Mouse (Mus musculus) spleen, postnatal 10 days (tissue): ENCODE results near the gene Mpzl2.
"Not testable (repeated sequence)": the region's sequence is repeated elsewhere in the genome, so short reads cannot be mapped to it uniquely, and the experiment has no call there.

Experiments used
- DNase-seq, 2 experiments: peaks; one replicate each; pipeline ENCODE4 v3.0.0; 2021 to 2022; ENCODE audit warnings: low spot score in 2 of 2

The Mpzl2 gene

DNA sequence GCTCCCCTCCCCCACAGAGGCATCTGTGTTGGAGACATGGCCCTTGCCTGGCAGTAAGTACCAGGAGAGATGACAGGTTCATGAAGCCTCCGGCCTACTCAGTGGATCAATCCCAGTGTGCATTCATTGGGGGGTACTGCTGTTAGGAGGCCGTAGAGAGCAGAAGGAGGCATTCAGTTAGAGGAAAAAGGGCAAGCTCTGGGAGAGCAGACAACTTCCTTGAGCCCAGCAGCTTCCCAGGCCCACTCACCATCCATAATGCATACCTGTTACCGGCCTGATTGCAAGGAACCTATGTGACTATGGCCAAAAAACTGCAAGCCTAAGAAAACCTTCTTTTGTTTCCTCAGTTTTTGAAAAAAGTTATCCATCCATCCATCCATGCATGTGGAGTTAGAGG, 5.1 kb upstream of the Mpzl2 start:
- no peak for DNase-seq

DNA sequence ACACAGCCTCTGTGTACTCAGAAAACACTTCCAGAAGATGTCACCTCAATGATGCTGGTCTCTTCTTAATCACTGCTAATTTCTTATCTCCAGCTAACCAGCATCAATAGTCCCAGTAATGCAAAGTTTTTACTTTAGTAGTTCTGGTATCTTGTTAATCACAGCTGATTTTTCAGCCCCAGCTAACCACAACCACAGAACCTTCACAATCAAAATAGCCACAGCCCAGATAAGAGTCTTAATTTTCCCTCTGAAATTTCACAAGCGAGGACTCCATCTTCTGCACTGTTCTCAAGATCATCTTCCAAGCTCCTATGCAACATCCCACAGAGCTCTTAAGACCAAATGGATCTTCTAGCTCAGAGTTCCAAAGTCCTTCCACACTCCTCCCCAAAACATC, 1.8 kb upstream of the Mpzl2 start:
- DNase-seq: not testable (repeated sequence)

DNA sequence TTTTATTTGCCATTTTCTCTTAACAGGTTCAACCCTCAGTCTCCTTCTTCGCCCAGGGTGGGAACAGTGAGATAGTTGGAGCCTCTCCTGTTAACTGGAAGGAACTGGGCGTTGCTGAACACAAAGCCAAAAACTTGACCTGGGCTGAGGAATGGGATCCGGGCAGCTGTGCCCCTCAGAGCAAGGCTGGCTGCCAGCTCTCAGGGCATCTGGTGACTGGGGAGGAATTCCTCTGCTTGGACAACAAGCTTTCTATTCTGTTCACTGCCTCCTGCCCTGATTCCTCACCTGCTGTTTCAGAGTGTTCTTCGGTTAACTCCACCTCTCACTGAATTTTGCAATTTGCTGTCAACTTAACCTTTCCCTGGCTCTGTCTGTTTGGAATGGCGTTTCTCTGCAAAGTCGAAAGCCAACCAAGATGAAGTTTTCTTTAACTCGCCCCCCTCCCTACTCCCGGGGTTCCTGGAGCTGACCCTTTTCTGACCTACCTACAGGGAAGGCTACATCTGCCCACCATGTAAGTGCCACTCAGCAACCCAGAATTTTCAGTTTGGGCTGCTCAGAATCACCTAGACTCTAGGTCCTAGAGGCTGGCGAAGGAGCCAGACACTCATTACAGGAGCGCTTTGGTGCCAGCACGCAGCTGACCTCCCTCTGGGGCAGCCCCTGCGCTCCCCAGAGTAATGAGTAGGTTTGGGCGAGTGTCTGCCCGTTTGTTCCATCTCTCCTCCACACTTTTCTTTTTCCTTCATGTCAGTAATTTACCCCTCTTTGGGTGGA, 657 bp downstream of the Mpzl2 start:
- no peak for DNase-seq

DNA sequence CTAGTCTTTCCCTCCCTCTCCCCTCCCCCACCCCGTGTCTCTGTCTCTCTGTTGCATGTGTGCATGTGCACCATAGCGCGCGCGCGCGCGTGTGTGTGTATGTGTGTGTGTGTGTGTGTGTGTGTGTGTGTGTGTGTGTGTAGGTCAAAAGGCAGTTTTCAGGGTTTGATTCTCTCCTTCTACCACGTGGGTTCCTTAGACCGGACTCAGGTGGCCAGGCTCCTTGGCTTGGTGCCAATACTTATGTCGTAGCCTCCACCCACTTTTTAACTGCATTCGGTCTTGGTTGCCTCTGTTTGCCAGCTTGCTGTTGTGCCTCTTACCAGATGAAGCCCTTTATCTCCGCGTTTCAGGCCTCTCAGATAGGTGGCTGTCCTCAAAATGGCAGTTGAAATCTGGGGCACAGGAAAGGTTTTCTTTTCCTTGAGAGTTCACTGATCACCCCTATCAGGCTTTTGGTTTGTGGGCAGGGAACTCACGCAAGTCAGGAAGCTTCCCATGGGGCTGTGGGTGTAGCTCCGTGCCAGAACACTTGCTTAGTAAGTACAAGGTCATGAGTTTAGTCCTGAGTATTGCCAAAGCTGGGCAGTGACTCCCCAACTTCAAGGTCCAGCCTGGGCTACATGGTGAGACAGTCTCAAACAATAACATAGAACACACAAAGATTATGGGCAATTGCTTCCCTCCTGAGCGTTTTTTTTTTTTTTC, 1.7 kb downstream of the Mpzl2 start:
- peak in 1 of 2 experiments; percentile 24 for DNase-seq

DNA sequence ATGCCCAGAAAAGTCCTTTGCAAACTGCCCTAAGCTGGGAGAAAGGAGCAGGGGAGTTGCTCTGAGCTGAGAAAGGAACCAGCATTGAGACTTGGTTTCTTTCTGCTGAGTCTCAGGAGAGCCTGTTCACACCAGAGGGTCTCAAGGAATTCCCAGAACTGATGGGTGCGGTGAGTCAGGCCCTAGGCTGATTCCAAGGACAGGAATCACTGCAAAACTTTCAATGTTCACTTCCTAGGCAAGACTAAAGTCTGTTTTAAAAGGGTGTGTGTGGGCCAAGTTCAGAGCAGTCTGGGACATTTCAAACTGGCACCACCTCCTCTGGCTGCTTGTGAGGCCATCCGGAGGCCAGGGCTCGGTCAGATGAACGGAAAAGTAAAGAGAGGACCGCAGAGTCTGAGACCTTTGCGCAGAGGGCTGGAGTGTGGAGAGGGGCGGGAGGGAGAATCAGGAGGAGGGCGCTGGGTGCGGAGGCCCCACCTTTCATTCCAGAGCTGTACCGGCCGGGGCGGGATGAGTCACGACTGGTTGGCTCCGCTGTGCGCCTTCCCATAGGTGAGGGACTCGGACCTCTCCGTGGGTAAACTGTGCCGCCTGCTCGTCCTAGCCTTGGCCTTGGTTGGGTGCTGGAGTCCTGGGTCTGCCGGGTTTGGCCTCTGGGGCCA, 2.6 kb downstream of the Mpzl2 start:
- DNase-seq: no peak

DNA sequence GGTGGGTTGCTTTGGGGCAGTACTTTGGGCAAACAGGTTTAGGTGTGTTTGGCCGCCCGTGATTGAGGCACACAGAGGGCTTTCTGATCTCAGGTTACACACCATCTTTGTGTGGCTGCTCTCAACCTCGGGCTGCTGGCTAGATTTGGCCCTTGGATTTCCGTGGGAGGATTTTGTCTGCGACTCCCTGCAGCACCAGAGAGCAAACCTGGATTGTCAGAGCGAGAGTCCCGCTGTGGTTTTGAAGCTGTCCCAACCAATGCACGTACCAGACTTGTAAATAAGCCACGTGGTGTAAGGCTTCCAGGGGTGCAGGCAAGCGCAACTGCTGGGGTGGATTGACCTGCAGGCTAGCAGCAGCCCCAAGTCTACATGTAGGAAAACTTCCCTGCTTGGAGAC, 3.3 kb downstream of the Mpzl2 start:
- no peak for DNase-seq

DNA sequence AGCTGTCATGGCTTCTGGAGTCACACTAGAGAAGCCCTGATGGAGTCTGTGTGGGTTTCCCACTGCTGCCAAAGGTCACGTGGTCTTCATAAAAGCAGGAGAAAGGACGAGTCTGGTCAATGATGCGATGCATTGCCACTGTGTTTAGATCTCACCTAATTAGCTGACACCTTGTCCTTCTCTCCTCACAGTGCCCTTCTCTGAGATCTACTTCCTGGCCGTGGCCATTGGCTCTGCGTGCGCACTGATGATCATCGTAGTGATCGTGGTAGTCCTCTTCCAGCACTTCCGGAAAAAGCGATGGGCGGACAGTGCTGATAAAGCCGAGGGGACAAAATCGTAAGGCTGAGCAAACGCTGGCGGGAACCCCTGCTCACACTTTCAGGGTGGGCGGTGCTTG, 7.4 kb downstream of the Mpzl2 start:
- no peak for DNase-seq

DNA sequence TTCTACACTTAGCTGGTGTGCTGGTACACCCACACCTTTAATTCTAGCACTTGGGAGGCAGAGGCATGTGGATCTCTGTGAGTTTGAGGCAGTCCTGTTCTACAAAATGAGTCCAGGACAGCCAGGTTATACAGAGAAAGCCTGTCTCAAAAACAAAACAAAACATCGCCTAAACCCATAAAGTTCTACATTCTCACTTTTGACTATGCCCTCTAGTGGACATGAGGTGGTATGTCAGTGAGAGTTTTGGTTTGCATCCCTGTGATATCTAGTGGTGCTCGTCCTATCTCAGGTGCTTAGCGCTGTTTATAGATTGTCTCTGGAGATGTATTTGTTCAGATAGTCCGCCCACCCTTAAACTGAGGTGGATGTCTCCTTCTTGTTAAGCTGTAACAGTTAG, 8.9 kb downstream of the Mpzl2 start:
- no peak for DNase-seq

DNA sequence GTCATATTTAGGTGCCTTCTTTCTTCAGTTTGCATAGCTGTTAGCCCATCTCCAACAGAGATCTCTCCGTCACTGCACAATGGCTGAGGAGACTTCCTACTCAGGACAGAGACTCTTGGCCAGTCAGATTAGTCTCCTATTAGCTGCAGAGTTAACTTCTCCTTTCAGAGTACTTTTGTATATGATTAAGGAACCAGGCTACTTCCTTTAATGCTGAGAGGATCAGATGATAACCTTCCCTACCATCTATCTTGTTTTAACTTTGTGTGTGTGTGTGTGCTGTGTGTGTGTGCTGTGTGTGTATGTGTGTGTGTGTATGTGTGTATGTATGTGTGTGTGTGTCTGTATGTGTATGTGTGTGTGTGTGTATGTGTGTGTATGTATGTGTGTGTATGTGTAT, 10.1 kb downstream of the Mpzl2 start:
- DNase-seq: no peak

DNA sequence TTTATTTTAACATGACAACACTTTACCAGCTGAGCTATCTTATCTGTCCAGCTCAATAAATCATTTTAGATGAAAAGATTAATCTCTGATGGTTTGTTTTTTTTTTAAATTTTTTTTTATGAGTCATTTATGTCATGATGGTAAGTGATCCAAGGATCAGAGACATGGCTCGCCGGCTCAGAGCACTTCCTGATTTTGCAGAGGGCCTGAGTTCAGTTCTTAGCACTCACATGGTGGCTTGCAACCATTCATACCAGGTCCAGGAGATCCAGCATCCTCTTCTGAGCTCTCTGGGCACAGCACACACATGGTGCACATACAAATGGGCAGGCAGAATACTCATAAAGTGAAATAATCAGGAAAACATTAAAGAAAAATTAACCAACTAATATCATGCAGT, 10.7 kb downstream of the Mpzl2 start:
- no peak for DNase-seq

DNA sequence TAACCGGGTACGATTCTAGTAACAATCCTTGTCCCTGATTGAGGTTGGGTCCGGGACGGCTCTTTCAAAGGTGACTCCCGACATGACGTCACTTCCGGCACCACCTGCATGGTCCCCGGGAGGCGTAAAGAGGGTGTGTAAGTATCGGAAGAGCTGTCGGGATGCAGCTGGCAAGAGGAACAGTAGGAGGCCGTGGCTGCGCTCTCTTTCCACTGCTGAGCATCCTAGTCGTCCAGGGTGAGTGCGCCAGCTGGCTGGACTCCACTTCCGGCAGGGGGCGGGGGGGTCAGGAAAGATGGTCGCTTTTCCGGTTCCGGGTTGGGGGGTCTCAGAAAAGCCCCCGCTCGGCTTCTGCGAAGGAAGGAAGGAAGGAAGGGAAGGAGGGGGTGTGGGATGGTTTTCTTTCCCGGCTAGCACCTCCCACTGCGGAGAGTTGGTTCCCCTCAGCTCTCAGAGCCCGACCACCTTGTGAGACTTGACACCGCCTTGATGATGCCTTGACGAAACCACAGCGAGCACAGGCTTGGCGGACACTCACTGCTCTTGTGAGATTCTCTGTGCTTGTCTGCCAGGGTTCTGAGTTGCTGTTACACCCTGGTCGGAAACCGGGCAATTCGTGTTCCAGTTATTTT, 15.6 kb downstream of the Mpzl2 start, which contains the start of gene Mpzl3:
Mpzl3 (plus strand) TSS at position 105 of the 632 bp plus-strand sequence.
- DNase-seq: peak; percentile 39 to 81

DNA sequence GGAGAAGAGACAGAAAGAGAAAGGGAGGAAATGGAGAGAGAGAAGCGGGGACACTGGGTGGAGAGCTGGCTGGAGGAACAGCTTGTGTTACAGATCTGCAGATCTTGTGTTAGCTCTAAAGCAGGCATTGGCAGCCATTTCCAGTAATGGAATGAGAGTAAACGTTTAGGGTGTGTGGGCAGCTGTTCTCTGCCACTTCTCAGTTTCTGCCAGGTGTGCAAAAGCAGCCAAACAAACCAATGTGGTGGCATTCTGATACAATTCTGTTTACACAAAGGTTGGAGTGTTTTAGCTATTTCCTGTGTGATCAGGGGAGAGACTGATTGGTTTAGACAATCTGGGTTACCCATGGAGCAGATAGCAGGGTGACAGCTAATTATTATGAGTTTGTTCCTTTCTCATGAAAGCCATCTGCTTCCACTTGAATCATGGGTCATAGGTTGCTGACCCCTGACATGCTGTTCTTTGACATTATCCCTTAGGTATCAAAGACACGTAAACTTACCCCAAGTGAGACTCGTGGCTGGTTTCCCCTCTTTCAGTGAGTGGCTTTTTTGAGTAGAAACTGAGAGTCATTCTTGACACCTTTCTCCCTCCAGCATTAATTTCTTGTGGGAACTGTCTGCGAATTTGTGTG, 18.8 kb downstream of the Mpzl2 start:
- no peak for DNase-seq

DNA sequence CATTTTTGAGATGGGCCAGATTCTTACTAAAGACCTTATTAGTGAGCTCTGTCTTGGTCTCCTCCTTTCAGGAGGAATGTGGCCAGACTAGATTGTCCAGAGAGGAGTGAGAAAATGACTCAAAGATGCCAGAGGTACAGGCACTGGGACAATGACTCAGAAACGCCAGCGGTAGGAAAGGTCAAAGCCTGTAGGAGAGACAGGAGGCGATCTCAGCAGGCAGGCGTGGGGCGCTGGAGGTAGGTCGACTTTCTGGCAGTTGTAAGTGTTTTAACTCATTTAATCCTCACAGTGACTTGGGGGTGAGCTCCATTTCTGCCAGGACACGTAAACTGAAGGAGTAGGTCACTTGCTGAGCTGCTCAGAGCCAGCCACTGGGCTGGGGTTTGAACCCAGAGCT, 20.6 kb downstream of the Mpzl2 start:
- DNase-seq: no peak

DNA sequence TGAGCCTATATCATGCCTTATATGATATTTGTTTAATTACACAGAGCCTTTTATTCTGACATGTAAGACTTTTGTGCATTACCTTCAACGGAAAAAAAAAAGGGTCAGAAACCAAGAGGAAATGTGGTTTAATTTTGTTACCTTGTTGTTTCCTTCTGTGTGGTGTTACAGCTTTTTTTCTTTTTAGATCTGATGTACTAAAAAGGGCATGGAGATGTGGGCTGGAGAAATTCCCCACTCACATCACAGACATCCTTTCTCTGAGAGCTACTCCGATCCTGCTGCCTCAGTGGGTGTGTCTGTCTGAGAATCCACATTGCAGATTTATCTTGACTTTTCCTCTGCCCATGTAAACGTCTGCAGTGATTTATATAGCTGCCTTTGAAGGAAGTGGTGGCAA, 23.1 kb downstream of the Mpzl2 start:
- DNase-seq: no peak

DNA sequence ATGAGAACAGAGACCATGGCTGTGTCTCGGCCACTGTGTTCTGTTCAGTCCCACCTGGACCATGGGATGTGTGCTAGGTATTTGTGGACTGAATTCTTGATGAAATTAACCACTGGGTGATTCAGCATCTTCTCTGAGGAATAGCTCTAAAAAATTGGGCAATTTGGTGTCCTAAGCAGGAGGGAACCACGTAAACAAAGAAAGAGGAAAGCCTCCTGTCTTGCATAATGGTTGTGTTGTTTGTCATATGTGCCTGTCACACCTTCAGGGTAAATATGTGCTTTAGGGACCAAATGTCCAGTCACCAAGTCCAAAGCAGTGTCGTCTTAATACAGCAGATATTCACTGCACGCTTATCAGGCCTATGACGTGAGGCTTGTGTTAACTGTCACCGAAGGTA, 24.8 kb downstream of the Mpzl2 start:
- no peak for DNase-seq

DNA sequence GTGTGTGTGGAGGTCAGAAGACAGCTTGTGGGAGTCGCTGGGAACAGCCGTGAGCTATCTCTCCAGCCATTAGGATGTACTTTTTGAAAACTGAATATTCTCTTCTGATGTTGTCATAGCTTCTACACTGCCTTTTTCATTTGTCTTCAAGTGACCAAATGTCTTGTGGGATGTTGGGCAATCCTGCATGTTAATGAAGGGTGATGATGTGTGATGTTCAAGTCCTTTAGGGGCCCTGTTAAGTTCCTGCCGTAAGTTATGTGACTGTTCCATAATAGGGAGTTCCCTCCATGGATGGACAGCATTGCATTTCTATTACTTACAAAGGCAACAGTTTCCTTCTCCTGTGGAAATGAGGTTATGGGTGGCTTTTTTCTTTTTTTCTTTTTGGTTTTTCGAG, 27.1 kb downstream of the Mpzl2 start:
- no peak for DNase-seq

DNA sequence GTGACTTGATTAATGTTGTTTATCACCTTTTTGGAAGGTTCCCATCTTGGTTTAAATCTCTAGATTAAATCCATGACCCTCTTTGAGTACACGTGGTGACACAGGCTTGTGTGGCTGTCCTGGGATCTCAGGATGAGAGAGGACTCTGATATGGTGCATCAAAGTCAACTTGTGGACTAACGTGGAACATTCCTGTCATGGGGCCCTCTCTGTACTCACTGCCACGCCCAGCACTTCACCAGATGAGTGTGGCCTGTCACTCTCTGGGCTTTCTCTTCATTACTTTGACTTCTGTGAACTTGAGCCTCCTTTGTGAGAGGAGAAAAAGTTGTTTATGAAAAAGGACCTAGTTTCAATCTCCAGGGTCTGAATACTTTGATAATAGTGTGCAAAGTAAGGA, 32.2 kb downstream of the Mpzl2 start:
- no peak for DNase-seq

DNA sequence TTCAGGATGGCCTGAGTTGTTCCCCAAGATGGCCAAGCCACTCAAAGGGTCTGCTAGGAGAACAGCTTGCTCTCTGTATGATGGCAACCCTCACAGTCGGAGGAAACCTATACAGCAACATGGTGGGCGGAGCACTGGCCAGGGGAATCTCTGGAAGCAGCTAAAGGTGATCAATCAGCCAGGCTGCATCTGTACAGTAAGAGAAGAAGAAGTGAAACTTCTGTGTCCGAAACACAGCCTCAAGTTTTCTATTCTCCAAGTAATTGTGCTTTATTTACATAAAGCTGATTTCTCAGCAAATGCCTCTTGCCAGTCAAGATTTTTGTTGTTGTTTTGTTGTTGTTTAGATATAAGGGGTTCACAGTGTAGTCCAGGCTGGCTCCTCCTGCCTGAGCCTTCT, 38.3 kb downstream of the Mpzl2 start:
- DNase-seq: no peak

DNA sequence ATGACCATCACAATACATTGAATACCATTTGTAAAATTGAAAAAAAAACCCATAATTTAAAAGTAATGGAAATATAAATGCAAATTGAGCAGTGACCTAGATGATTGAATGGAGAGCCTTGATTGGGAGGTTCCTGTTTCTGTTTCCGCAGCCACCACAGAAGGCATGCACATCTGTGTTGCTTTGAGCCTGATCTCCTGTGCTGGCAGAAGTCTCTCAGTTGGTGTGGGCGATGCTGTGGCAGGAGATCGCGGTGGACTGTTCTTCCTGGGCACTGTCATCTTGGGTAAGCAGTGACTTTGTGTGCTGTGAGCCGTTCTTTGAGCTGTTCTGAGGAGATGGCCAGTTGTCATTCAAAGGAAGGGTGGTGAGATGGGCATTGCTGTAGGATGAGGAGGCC, 39.4 kb downstream of the Mpzl2 start, which contains the start of gene Jaml:
Jaml (plus strand) TSS at position 173 of the 400 bp plus-strand sequence.
- DNase-seq: peak in 1 of 2 experiments; percentile 54

DNA sequence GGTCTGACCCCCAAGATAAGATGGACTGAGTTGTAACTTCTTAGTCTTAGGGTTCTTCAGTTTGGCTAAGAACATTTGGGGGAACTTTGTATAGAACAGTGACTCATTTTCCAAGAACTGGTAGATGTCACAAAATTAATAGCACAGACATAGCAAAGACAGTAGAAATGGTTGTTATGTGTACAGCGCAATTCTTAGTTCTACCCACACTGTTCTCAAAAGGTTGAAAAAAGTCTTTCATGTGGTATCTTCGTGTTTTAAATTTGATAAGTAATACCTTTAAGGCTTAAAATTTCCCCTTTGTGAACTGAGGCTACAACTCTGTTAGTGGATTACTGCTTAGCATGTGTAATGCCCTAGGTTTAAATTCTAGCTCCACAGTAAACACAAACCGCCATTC, 43.5 kb downstream of the Mpzl2 start:
- no peak for DNase-seq

DNA sequence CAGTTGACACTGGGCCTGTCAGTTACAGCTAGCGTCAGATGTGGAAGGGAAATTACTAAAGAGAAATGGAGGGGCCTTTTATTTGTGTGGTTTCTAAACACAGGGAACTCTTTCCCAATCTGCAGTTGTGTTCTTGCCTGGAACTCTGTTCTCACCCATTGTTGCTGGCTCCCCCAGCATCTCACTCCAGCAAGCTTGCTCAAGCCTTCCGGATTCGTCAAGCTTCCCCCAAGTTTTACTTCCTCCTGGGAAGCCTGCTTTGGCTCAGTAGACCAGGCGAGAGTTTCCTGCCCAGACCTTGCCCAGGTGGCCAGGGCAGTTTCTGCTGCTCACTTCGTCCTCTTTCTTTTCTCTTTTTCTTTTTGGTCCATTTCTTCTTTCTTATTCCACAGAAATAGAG, 45.0 kb downstream of the Mpzl2 start:
- DNase-seq: no peak
